Mouse (Mus musculus) heart, postnatal 36 days (tissue): ENCODE measurements around the gene Map3k5. TPM values are rescaled to one million over a fixed set of nuclear protein-coding genes. Genes with fewer than 3 reads are reported as not detected.
"Not testable (repeated sequence)": the region's sequence is repeated elsewhere in the genome, so short reads cannot be mapped to it uniquely, and the experiment has no call there.

Experiments
- DNase-seq, 2 experiments: peaks; one replicate each; pipeline ENCODE4 v3.0.0; 2021 to 2022
- intact Hi-C: fragments of 180-260 bp; cut with DNase I; formaldehyde crosslinking; loops from one replicate; pipeline ENCODE4 v1.15.1; 2025
- total RNA-seq, 2 experiments: library from RNA; stranded (reverse); gene quantifications; 2 replicates each; pipeline ENCODE4 v1.2.3; 2021

The Map3k5 gene
- total RNA-seq, 2 experiments from 2014 or later = 43.4 to 43.5 TPM

DNA sequence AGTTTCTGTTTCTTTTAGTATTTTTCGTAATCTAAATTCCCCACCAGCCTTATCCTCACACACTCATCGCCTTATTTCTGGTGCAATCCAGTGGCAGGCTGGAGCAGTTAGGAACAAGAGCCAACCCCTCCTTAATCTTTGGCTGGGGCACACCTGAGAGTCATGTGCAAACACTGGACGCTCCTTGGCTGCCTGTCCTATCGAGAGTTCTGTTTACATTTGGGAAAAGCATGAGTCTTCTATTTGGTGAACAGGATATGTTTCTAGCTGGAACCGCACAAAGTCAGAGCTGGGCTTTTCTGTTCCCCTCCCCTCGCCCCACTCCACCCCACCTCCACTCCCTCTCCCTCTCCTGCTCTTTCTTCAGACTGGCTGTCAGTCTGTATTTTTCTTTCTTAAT, 22.5 kb downstream of the Map3k5 start:
- intact Hi-C loops = no loop called here
- DNase-seq = peak in 1 of 2 experiments; percentile 53

DNA sequence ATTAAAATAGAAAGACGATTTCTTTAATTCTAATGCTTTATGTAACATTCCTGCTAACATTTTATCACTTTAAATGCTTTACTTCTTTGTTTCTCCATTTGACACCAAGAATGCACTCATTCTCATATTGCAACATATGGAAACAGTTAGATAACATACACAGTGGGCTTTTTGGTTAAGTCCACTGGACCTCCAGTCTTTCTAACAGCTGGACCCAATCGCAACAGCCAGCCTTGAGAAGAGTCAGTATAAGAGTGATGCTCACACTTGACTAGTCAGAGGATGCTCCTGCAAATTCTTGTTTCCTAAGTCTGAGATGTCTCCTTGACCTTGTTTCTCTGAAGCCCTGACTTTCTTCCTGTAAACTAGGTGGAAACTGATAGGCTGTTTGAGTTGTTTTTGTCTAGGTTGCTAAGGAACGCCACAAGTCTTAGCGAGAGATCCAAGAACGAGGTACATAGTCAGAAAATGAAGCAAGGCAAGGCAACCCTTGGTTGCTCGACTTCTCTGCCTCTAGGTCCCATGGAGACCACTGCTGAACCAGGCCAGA, 26.6 kb downstream of the Map3k5 start:
- intact Hi-C loops = no loop called here
- DNase-seq = no peak

DNA sequence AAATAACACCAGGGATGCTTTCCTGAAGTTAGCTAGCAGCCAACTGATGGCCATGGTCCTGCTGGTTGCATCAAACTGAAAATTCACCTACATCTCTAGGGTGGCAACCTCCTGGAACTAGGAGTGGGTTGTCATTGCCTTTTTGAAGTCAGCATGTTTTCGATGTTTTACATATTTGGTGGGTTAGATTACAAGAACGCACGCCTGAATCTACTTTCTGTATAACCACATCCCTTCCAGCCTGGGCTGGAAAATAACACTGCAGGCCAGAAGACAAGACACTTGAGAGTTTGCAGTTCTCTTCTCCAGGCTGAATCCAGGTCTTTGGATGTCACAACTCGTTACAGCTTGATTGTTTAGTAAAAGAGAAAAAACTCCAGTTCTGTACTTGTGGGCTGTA, 28.5 kb downstream of the Map3k5 start:
- DNase-seq = no peak
- intact Hi-C loops = no loop called here

DNA sequence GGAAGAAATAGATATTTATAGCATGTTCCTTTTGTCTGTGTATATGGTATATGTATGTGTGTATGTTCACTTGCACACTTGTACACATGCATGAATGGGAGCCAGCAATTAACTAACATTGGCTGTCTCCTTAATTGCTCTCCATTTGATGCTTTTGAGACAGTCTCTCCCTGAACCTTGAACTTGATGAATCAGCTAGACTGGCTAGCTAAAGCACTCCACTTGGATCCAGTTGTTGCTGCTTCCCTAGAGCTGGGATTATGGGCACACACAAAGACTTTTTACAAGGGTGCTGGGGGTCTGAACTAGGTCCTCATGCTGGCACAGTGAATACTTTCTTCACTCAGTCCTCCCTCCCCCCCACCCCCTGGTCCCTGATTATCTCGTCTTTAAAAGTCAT, 28.9 kb downstream of the Map3k5 start:
- intact Hi-C loops = no loop called here
- no peak for DNase-seq

DNA sequence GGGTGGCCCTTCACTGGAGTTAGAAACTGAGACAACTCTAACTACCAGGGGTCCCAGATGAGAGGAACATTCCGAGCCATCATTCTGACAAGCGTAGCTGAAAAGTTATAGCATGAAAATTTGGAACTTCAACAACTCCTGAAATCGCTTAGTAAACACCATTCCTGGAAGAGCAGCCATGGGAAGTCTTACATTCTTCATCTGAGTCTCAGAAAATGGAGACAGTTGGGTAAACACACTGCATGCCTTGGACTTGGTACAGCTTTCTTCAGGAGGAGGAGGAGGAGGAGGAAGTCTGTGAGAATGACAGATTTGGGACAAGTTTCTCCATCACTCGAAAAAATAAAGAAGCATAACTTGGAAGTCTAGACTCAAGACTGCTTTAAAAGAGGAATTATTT, 29.8 kb downstream of the Map3k5 start:
- intact Hi-C loops = no loop called here
- DNase-seq = no peak

DNA sequence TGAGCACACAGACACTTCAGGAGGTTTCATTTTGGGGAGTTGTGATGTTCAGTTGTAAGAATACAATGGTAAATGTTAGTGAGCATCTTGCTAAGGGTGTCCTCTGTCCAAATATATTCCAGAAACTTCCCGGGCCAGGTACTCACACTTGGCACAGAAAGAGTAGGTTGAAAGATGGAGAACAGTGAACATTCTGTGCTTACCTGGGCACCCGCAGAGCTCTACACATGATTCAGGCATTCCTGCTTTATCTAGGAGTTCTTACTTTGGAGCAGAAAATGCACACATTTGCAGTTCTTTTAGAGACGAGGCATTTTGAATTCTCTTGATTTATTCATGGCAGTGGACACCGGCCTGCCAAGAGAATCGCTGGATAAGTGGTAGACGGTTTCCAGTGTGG, 32.3 kb downstream of the Map3k5 start:
- intact Hi-C loops = no loop called here
- no peak for DNase-seq

DNA sequence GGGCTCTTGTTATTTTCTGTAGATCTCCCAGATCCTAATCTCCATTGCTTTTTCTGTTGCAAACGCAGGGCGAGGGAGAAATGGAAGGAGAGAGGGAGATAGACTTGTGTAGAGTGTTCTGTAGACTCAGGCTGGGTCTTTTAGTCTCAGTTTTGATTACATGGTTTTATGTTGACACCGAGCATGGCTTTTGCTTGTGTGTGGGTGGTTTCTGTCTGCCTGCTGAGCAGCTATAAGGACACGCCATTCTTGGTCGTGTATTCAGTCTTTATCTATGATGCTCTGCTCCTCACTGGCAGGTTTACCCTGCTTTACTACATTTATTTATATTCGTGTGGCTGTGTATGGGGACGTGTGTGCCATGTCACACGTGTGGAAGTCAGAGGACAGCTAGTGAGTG, 34.2 kb downstream of the Map3k5 start:
- intact Hi-C loops = no loop called here
- DNase-seq = no peak

DNA sequence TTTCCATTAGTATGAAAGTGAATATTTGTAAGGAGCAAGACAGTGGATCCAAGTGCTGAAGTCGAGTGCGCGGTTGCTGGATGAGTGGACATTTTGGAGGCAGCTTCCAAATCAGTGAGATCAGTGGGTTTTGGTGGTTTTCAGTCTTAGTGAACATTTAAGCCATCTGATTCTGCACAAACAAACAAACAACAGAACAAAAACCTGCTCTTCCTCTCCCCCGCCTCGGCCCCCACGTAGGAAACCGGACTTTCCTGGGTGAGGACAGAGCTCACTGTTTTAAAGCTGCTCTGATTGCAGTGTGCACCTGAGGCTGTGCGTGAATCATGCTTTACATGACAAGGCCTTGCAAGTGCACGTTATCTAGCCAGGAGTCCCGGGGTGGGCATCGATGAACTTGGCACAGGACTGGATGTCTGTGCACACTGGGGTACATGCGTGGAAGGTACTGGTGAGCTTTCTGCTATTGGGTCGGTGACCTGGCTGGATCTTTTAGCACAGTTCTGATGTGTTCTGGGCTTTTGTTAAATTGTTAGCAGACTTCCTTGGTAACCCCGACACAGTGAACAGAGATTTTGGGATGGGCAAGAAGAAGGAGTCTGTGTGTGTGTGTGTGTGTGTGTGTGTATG, 35.7 kb downstream of the Map3k5 start:
- no peak for DNase-seq
- intact Hi-C loops = no loop called here

DNA sequence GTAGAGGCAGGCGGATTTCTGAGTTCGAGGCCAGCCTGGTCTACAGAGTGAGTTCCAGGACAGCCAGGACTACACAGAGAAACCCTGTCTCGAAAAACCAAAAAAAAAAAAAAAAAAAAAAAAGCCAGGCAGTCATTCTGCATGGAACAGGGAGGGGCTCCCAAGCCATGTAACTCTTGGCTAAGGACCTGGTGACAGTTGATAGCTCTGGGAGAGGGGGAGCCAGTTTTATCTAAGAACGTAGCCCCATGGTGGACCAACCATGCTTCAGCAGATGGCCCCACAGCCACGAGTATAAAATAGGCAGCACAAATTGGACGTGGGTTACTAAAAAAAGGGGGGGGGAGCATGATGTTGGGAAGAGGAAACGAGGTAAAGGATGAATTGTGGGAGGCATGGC, 37.2 kb downstream of the Map3k5 start:
- intact Hi-C loops, DNase-seq: not testable (repeated sequence)

DNA sequence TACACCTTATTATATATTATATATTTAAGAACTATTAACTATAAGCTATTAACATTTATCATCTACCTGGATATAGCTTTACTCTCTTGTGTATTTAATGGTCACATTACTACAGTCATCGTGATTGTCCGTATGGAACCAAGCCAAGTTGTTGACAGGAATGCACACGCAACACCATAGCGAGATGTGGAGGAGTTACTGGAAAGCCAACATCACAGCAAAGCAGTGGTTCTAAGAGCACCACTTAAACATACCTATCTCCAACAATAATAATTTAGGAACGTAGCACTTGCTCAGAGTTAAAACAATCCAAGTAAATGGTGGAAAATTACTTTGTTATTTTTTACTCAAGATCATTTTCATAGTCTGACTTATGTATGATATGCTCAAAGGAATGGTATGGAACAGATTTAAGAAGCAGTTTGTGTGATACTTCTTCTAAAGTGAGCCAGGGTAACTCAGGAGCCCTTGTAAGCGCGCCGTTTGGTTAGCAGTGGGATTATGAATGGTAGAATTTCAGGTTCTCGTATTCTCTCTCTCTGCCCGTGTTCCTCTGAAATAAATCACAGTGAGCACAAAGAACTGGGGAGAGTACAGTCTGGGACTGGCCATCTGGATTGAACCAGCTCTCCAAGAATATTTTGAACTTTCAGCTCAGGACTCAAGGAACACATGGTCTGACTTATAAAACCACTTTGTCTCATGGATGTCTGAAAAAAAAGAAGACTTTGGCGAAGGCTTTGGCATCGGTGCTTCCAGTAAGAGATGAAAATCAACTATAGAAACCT, 39.2 kb downstream of the Map3k5 start:
- intact Hi-C loops = no loop called here
- DNase-seq = no peak

DNA sequence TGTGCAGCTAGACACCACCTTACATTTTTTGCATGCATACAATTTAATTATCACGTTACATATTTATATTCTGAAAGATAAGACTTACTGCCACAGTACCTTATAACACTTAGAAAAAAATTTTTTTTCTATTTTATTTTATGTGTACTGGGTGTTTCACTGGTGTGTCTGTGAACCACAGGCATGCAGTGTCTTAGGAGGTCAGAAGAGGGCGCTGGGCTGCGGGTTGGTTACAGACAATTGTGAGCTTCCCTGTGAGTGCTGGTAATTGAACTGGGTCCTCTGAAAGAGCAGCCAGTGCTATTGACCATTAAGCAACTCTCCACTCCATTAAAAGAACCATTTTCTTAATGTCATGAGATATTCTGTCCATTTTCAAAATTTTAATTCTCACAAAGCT, 43.3 kb downstream of the Map3k5 start:
- DNase-seq = no peak
- intact Hi-C loops = no loop called here

DNA sequence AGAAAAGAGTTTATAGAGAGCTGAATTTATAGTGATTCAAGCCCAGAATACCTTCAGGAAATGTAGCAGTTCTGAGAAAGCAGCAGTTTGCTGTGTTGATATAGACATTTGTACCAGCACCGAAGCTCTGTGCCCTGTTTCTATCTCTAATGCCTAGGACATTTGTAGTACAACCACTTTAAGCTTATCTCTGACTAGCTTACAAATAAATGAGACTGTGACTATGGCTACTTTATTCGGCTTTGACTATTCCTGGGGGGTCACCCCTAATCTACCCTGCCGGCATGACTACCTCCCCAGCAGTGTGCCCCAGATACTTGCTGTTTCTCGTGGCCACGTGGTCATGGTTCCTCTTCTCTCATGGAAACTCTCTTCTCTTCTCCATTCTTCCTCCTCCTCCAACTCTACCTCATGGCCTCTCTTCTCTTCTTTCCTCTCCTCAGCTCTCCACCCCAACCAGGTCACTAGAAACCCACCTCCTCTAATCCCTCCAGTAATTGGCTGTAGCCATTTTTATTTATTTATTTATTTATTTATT, 44.5 kb downstream of the Map3k5 start:
- DNase-seq = no peak
- intact Hi-C loops = no loop called here

DNA sequence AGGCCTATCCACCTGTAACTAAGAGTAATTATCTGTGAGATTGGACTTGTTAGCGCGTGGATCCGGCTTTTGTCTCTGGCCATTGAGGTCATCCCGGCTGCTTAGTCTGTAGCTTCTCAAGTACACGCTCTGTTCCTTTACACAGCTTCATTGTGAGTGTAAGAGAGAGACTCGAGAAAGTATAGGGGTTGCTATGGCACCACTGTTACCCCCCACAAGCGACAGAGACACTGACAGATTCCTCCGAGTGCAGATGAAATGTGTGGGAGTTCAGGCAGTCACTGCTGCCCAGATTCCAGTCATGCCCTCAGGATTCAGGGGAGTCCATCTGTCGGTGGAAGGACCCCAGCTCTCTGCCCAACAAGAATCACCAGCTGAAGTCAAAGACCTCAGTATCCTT, 53.5 kb downstream of the Map3k5 start:
- no peak for DNase-seq
- intact Hi-C loops = no loop called here

DNA sequence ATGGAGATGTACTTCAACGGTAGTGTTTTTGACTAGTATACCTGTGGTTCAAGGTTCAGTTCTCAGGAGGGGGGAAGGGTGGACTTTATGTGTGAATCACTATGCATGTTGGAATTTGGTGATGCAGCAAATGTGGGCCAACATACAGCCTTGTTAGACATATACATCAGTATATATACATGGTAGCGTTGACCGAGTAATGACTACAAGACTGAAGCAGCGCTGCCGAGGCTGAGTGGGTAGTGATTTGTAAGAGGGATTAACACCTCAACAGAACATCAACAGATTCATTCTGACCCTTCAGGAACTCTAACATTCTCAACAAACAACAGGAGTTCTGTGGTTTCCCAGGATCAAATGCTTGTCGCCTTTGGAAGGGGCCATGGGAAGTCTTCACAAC, 55.7 kb downstream of the Map3k5 start:
- intact Hi-C loops = no loop called here
- DNase-seq = no peak

DNA sequence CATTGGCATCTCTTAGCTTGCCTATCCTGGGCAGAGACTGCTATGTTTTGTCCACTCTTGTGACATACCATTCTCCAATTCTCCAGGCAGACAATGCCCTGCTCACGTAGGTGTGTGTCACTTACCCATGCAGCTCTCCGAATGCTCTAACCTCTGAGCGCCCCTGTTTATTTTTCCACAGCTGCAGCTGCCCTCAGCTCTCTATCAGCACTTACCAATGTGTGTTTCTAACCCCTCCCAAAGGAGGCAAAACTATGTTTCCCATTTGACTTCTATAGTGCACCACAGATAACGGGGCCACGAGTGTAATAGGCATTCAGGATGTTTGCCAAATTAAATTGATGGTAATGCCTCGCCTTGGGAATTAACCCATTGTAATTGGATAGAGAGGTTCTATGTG, 56.4 kb downstream of the Map3k5 start:
- DNase-seq = no peak
- intact Hi-C loops = no loop called here

DNA sequence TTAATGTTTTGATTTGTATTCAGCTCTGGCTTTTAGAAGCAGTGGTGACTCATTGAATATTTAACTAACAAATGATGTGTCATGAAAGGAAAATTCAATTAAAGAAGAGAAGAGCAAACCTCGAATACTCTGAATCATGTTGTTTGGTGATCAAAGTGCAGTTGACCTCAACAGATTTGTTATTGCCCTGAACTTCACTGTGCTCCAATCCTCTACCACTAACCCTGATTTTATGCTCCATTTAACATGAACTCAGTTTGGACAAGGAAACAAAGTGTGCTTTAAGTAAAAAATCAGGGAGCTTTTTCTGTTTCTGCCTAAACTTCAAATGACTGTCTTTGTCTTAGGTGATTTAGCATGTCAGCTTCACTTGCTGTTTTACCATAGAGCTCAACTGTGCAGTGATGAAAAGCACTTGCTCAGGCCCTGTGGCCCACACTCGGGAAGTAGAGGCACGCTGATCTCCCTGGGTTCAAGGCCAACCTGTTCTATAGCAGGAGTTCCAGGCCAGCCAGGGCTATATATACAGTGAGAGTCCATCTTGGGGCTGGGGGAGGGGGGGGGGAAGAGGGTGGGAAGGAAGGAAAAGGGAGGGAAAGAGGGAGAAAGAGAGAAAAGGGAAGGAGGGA, 57.1 kb downstream of the Map3k5 start:
- intact Hi-C loops = no loop called here
- no peak for DNase-seq

DNA sequence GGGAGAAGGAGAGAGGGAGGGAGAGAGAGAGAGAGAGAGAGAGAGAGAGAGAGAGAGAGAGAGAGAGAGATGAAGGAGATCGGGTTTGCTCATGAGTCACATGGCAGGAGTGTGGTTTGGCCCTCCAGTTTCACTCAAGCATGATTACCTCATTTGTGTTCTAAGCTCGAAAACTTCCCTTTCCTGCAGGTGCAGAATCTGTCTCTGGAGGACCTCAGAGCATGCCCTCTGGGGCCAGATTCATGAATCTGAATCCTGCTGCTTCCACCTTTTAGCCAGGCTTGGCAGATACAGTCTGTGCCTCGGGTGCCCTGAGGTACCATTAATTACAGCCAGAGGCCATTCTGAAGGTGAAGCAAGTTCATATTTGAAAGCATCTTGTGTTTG, 57.6 kb downstream of the Map3k5 start:
- DNase-seq = no peak
- intact Hi-C loops = no loop called here

DNA sequence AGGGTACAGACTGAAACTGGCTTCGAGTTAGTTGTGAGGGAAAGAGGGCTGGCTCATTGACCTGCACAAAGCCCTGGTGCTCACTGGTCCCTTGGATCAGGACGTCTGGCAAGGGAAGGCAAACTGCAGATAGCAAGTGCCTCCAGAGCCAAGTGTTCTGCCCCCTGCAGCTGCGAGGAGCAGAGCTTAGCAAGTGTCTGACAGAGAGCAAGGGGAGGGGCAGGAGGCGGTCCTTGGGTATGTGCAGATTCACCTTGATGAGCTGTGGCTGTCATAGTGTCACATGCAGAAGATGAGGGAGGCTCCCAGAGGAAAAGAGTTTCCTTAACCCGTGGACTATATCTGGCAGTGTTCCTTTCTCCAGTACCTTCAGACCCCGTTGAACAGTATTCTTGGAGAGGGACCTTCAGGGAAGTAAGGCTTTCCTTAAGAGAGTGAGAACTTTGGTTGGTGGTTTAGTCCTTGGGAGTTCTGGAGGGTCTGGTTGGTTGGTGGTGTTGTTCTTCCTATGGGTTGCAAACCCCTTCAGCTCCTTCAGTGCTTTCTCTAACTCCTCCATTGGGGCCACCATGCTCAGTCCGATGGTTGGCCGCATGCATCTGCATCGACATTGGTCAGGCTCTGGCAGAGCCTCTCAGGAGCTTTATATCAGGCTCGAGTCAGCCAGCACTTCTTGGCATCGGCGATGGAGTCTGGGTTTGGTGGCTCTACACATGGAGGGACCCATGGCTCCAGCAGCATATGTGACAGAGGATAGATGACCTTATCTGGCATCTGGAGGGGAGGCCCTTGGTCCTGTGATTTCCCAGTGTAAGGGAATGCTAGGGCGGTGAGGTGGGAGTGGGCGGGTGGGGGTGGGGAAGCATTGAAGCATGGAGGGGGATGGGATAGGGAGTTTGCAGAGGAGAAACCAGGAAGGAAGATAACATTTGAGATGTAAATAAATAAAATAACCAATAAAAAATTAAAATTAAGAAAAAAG, 60.5 kb downstream of the Map3k5 start:
- intact Hi-C loops = no loop called here
- no peak for DNase-seq

DNA sequence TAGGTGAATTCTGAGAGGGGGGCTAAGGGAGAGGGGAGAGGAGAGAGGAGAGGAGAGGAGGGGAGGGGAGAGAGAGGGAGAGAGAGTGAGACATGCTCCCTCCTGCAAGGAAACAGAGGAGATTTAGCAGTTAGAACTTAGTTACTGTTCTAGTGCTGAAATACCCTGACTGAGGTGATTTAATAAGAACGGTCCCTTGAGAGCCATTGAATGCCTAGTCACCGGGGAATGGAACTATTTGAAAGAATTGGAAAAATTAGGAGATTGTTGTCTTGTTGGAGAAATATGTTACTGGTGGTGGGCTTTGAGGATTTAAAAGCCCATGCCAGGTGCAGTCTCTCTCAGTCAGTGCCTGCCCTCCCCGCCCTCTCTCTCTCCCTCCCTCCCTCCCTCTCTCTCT, 61.9 kb downstream of the Map3k5 start:
- intact Hi-C loops = no loop called here
- no peak for DNase-seq

DNA sequence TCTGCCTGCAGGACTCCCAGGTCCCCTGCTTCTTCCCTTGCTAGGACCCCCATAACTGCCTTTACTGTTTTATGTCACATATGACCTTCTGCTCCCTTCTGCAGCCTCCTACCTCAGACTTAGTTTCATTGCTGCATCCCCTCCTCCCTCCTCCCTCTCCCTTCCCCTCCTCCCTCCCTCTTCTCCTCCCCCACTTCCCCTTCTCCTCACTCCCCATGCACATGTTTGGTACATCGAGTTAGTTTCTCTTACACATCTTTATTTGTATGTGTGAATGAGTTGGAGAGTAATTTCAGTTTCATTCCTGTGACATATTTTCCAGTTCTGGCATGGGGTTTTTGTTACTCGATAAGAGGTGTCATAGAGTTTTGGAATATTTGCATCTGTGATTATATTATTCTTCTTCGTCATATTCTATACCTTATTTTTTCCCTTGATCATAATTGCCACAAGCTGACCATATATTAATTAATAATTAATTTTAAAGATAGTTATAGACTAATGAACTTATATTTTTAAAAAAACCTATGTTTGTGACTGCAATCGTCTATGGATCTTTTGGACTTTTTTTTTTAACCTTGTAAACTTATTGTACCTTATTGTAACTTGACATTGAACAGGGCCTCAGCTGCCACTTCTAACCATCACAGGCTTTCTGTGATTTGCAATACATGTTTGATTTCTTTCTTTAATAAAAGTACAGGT, 65.6 kb downstream of the Map3k5 start:
- intact Hi-C loops = loop anchor here (10.0 kb wide), 1 partner anchor 65 kb away; the partner anchor contains the start of gene Map3k5
- DNase-seq = no peak
